Mouse (Mus musculus) liver, embryonic 14.5 days (tissue): ENCODE results near the gene Proca1. TPM values are rescaled to one million over a fixed set of nuclear protein-coding genes. Genes with fewer than 3 reads are reported as not detected.
A peak's percentile ranks its signal among the peaks of the same experiment; 100 is the strongest.

ENCODE experiments used
- ATAC-seq: fragments of 200-750 bp; cut with Nextera tagmentation; 2 replicates; pipeline ENCODE4 v1.8.0; 2017; ENCODE audit warnings: moderate number of reproducible peaks, mild to moderate bottlenecking, moderate library complexity; ENCODE audit not compliant: insufficient read depth
- DNase-seq, 3 experiments: peaks; one replicate each; pipeline ENCODE4 v3.0.0-alpha.2; 2012 to 2013; ENCODE audit warnings: low read depth in 3 of 3, low spot score in 3 of 3
- H3K27ac ChIP-seq: fragments of 300-500 bp; sonication (generic); 2 replicates; pipeline ENCODE4 v1.5.1; 2014; ENCODE audit warnings: moderate library complexity, mild to moderate bottlenecking, control low read depth, inconsistent platforms
- H3K27me3 ChIP-seq: fragments of 300-500 bp; sonication (generic); 2 replicates; pipeline ENCODE4 v1.6.1; 2014; ENCODE audit warnings: mild to moderate bottlenecking, low read length, moderate library complexity; ENCODE audit not compliant: control insufficient read depth, insufficient read depth
- H3K36me3 ChIP-seq: fragments of 300-500 bp; sonication (generic); replicated peaks from 2 replicates; pipeline ENCODE4 v1.6.1; 2014; ENCODE audit warnings: low read depth; ENCODE audit not compliant: control insufficient read depth, insufficient read depth
- H3K4me1 ChIP-seq, 2 experiments: fragments of 200-500 bp in 1 of 2; fragments of 300-500 bp in 1 of 2; sonication (generic) in 1 of 2; replicated peaks; 2 replicates each; pipeline ENCODE4 v1.6.1; 2012 to 2014; ENCODE audit warnings: antibody characterized with exemption in 1 of 2, inconsistent platforms in 1 of 2, low read length in 1 of 2; ENCODE audit not compliant: control insufficient read depth in 2 of 2, insufficient read depth in 2 of 2
- H3K4me2 ChIP-seq: fragments of 300-500 bp; sonication (generic); 2 replicates; pipeline ENCODE4 v1.6.1; 2014; ENCODE audit warnings: low read depth, mild to moderate bottlenecking, control low read depth, moderate library complexity
- H3K4me3 ChIP-seq, 2 experiments: fragments of 200-500 bp in 1 of 2; fragments of 300-500 bp in 1 of 2; sonication (generic) in 1 of 2; 2 replicates each; pipeline ENCODE4 v1.5.1; 2012 to 2014; ENCODE audit warnings: low read depth in 2 of 2, low read length in 2 of 2, mild to moderate bottlenecking in 2 of 2, control low read depth in 1 of 2, inconsistent platforms in 1 of 2, moderate library complexity in 1 of 2; ENCODE audit not compliant: insufficient read depth in 1 of 2
- H3K9ac ChIP-seq: fragments of 300-500 bp; sonication (generic); replicated peaks from 2 replicates; pipeline ENCODE4 v1.6.1; 2014; ENCODE audit warnings: mild to moderate bottlenecking, control low read depth, moderate library complexity
- H3K9me3 ChIP-seq: fragments of 300-500 bp; sonication (generic); 2 replicates; pipeline ENCODE4 v1.6.1; 2016; ENCODE audit warnings: low read length, mixed read lengths; ENCODE audit not compliant: control insufficient read depth
- CTCF ChIP-seq: IDR thresholded peaks from 2 replicates; pipeline ENCODE4 v1.5.1; 2016; ENCODE audit warnings: antibody characterized with exemption, low read depth, control low read depth
- EP300 ChIP-seq: IDR thresholded peaks from 2 replicates; pipeline ENCODE4 v1.6.1; 2016; ENCODE audit warnings: antibody characterized with exemption, low read depth
- WGBS: fragments of 180-500 bp; shearing (Covaris S2); extraction: QIAGEN DNeasy Blood & Tissue Kit; methylation state at CpG from one replicate; pipeline ENCODE4 v1.1.7; 2014; ENCODE audit not compliant: insufficient replicate concordance; 5-methylcytosine and 5-hydroxymethylcytosine counted together
- polyA plus RNA-seq, 2 experiments: library from polyadenylated mRNA; depleted of rRNA in 1 of 2; stranded (reverse) in 1 of 2; unstranded in 1 of 2; fragments of >200 nt; fragmentation: Nextera tagmentation in 1 of 2; extraction: Ambion mirVana in 1 of 2; gene quantifications; 2 replicates each; pipeline versions ENCODE4 v1.2.1 to v1.2.3; 2012 to 2014

The Proca1 gene
- polyA plus RNA-seq, 2 experiments, result 0.16 to 0.23 TPM

GRCm38 (mm10) chr11:78172748-78173383, 20.3 kb upstream of the Proca1 start:
- H3K9ac ChIP-seq, result no peak overlapping the region
- H3K27ac ChIP-seq, result no peak overlapping the region
- DNase-seq, result no peak
- TF ChIP-seq CTCF, result no peak
- TF ChIP-seq EP300, result no peak
- no peak for ATAC-seq
- H3K4me1 ChIP-seq, result peaks cover 31 to 32% of the 10 kb centered on the region in 2 experiments
- no peaks in the 10 kb centered on the region for H3K36me3 ChIP-seq
- WGBS, result 82% methylated on average over 19 of the region's 19 CpGs
- H3K27me3 ChIP-seq, result no peaks in the 10 kb centered on the region
- H3K4me3 ChIP-seq, result no peak overlapping the region
- no peak overlapping the region for H3K4me2 ChIP-seq
- no peaks in the 10 kb centered on the region for H3K9me3 ChIP-seq

- 83% methylated on average over 3 of the region's 3 CpGs for whole genome bisulfite sequencing
- Histone ChIP-seq H3K4me3 (no peak overlapping the region), H3K4me1 (peaks cover 15 to 17% of the 10 kb centered on the region in 2 experiments), H3K27me3 (no peaks in the 10 kb centered on the region), H3K9me3 (no peaks in the 10 kb centered on the region), H3K4me2 (no peak overlapping the region), H3K27ac (no peak overlapping the region), H3K9ac (no peak overlapping the region), H3K36me3 (peaks cover 3% of the 10 kb centered on the region)
- no peak for ATAC-seq
- TF ChIP-seq CTCF (no peak), EP300 (no peak)
- DNase-seq, result no peak
Observed at GRCm38 (mm10) chr11:78174506-78174905, 18.7 kb upstream of the Proca1 start.

GRCm38 (mm10) chr11:78175771-78176401, 17.3 kb upstream of the Proca1 start:
- Histone ChIP-seq H3K4me2 (peak overlapping the region; percentile 99), H3K27ac (peak overlapping the region; percentile 96), H3K4me1 (peaks cover 16 to 23% of the 10 kb centered on the region in 2 experiments), H3K27me3 (no peaks in the 10 kb centered on the region), H3K36me3 (peaks cover 17% of the 10 kb centered on the region), H3K9ac (peak overlapping the region; percentile 99), H3K9me3 (no peaks in the 10 kb centered on the region), H3K4me3 (peak overlapping the region; percentile 33 to 86)
- peak; percentile 23; the same call in 1 of the 2 replicates for TF ChIP-seq CTCF
- peak; percentile 49 for TF ChIP-seq EP300
- peak in 2 of 3 experiments; percentile 93 to 95 for DNase-seq
- peak; percentile 0 for ATAC-seq
- WGBS, result 1% methylated on average over 9 of the region's 10 CpGs

GRCm38 (mm10) chr11:78176402-78176862, 16.8 kb upstream of the Proca1 start, which contains the start of the genes Nek8 and Tlcd1:
Nek8 (minus strand) TSS chr11:78176675.
Tlcd1 (plus strand) TSS chr11:78176711.
- Histone ChIP-seq H3K4me2 (peak within 1 kb of the TSS; percentile 99), H3K4me1 (peaks cover 16 to 26% of the 10 kb centered on the region in 2 experiments), H3K9ac (peak within 1 kb of the TSS; percentile 99), H3K27me3 (no peaks in the 10 kb centered on the region), H3K4me3 (peak within 1 kb of the TSS; percentile 86 to 90), H3K36me3 (peaks cover 23% of the 10 kb centered on the region), H3K9me3 (no peaks in the 10 kb centered on the region), H3K27ac (peak within 1 kb of the TSS; percentile 96)
- DNase-seq (peak; percentile 80 to 93 (median 87)), ATAC-seq (peak; percentile 58; the same call in 1 of the 2 replicates)
- WGBS, result under 1% methylated on average over 32 of the region's 32 CpGs
- TF ChIP-seq EP300, result no peak; the same call in 1 of the 2 replicates
- no peak for TF ChIP-seq CTCF

GRCm38 (mm10) chr11:78176905-78177331, 16.3 kb upstream of the Proca1 start:
- under 1% methylated on average over 23 of the region's 23 CpGs for WGBS
- Histone ChIP-seq H3K4me2 (peak overlapping the region; percentile 99), H3K27me3 (no peaks in the 10 kb centered on the region), H3K9ac (peak overlapping the region; percentile 99), H3K27ac (peak overlapping the region; percentile 96), H3K36me3 (peaks cover 27% of the 10 kb centered on the region), H3K4me3 (peak overlapping the region; percentile 86 to 90), H3K9me3 (no peaks in the 10 kb centered on the region), H3K4me1 (peaks cover 20 to 26% of the 10 kb centered on the region in 2 experiments)
- no peak for TF ChIP-seq EP300
- TF ChIP-seq CTCF, result no peak
- DNase-seq (peak in 1 of 3 experiments; percentile 70), ATAC-seq (no peak)
